Mouse (Mus musculus) intestine, postnatal 0 days (tissue): ENCODE data around the gene Cotl1. TPM values are rescaled to one million over a fixed set of nuclear protein-coding genes. Genes with fewer than 3 reads are reported as not detected.
A peak's percentile ranks its signal among the peaks of the same experiment; 100 is the strongest.

Source experiments
- ATAC-seq: fragments of 200-750 bp; cut with Nextera tagmentation; 2 replicates; pipeline ENCODE4 v1.8.0; 2017; ENCODE audit warnings: mild to moderate bottlenecking, moderate TSS enrichment, moderate library complexity
- H3K27ac ChIP-seq: fragments of 300-500 bp; sonication (generic); 2 replicates; pipeline ENCODE4 v1.5.1; 2014; ENCODE audit warnings: mild to moderate bottlenecking, low read depth, low read length, moderate library complexity
- H3K27me3 ChIP-seq: fragments of 300-500 bp; sonication (generic); replicated peaks from 2 replicates; pipeline ENCODE4 v1.6.1; 2014; ENCODE audit warnings: low read length, mixed read lengths; ENCODE audit not compliant: control insufficient read depth, insufficient read depth
- H3K36me3 ChIP-seq: fragments of 300-500 bp; sonication (generic); 2 replicates; pipeline ENCODE4 v1.6.1; 2014; ENCODE audit warnings: mild to moderate bottlenecking, moderate library complexity; ENCODE audit not compliant: control insufficient read depth, insufficient read depth
- H3K4me1 ChIP-seq: fragments of 300-500 bp; sonication (generic); replicated peaks from 2 replicates; pipeline ENCODE4 v1.6.1; 2014; ENCODE audit warnings: antibody characterized with exemption, low read length, mixed read lengths; ENCODE audit not compliant: control insufficient read depth, insufficient read depth
- H3K4me2 ChIP-seq: fragments of 300-500 bp; sonication (generic); replicated peaks from 2 replicates; pipeline ENCODE4 v1.6.1; 2014; ENCODE audit warnings: low read depth, mild to moderate bottlenecking, moderate library complexity
- H3K4me3 ChIP-seq: fragments of 300-500 bp; sonication (generic); 2 replicates; pipeline ENCODE4 v1.5.1; 2014; ENCODE audit warnings: low read depth, low read length
- H3K9ac ChIP-seq: fragments of 300-500 bp; sonication (generic); 2 replicates; pipeline ENCODE4 v1.6.1; 2014; ENCODE audit warnings: mild to moderate bottlenecking, low read depth, low read length
- H3K9me3 ChIP-seq: fragments of 300-500 bp; sonication (generic); 2 replicates; pipeline ENCODE4 v1.6.1; 2016; ENCODE audit warnings: mixed run types; ENCODE audit not compliant: control insufficient read depth
- CTCF ChIP-seq: sonication (generic); IDR thresholded peaks from 2 replicates; pipeline ENCODE4 v1.5.1; 2016; ENCODE audit warnings: low read depth, mild to moderate bottlenecking, control low read depth, antibody characterized with exemption, moderate library complexity
- WGBS: fragments of 180-500 bp; shearing (Covaris S2); extraction: QIAGEN DNeasy Blood & Tissue Kit; methylation state at CpG from one replicate; pipeline ENCODE4 v1.1.7; 2014; 5-methylcytosine and 5-hydroxymethylcytosine counted together
- polyA plus RNA-seq: library from polyadenylated mRNA; unstranded; fragments of >200 nt; fragmentation: Nextera tagmentation; extraction: Ambion mirVana; gene quantifications from 2 replicates; pipeline ENCODE4 v1.2.1, GENCODE M21; 2015

Gene Cotl1
- polyA plus RNA-seq, 1 experiment from 2014 or later: 169 TPM

DNA sequence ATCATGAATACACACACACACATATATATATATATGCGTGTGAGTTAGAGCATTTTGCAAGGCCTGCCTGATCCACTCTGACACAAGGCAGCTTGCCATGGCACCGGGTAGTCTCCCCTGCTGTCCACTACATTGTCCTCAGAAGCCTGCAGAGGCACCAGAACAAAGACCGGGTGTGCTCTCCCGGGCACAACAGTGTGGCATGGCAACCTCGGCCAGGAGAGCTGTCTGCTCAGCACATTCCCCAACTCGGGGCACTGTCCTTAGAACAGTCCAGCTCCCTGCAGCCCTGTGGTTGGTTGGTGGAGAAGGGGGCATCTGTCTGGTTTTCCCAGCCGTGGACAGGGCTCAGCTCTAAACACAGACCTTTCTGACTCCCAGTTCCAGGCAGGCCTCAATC, 21.0 kb downstream of the Cotl1 start:
- Histone ChIP-seq H3K9ac (no peak overlapping the region), H3K4me3 (no peak overlapping the region), H3K4me2 (no peak overlapping the region), H3K27ac (no peak overlapping the region), H3K9me3 (no peaks in the 10 kb centered on the region), H3K36me3 (peaks cover 47% of the 10 kb centered on the region), H3K4me1 (peaks cover 4% of the 10 kb centered on the region; the same call in 1 of the 2 replicates), H3K27me3 (no peaks in the 10 kb centered on the region)
- no peak for TF ChIP-seq CTCF
- 48% methylated on average over 7 of the region's 7 CpGs for WGBS
- ATAC-seq: no peak

DNA sequence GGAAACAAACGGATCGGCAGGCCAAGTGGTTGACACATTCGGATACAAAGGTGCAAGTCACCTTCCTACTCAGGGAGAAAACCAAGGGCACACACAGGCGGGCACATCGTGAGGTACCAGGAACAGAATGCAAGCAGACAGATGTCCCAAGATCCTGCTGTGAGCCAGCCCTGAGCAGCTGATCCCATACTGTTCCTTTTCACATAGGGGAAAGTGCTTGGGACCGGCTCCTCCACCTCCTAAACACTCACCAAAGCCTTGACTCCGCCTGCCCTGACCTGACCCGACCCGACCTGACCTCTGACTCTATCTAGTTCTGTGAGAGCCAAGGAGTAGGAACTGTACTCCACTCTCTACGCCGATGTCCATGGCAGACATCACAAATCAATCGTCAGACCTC, 22.9 kb downstream of the Cotl1 start:
- Histone ChIP-seq H3K4me3 (no peak overlapping the region), H3K4me2 (no peak overlapping the region), H3K27me3 (no peaks in the 10 kb centered on the region), H3K4me1 (peaks cover 10% of the 10 kb centered on the region; the same call in 1 of the 2 replicates), H3K9me3 (no peaks in the 10 kb centered on the region), H3K36me3 (peaks cover 40% of the 10 kb centered on the region), H3K9ac (0 out of 2 replicates have a peak overlapping the region, but pooled peaks have one; percentile 34), H3K27ac (no peak overlapping the region)
- no peak for TF ChIP-seq CTCF
- 35% methylated on average over 12 of the region's 12 CpGs for WGBS
- ATAC-seq: no peak

DNA sequence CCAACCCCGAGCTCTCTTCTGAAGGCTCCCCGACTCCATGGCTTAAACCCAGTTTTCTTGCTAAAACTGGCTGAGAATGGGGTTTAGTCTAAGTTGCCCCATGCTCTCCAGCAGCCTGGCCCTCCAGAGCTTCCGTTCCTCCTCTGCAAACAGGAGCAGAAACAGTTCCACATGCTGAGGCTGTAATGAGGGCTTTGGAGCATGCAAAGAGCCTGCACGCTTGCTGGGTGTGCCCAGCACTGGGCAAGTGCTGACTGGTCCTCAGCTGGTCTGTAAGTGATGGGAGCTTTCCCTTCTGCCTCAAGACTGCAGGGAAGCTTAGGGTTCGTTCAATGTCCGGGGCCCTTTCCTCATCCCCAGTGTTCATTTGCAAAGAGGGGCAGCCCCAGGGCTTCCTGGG, 24.1 kb downstream of the Cotl1 start:
- Histone ChIP-seq H3K9ac (no peak overlapping the region), H3K27ac (no peak overlapping the region)

GRCm38 (mm10) chr8:119812650-119813431, 27.5 kb downstream of the Cotl1 start:
- WGBS: 23% methylated on average over 12 of the region's 12 CpGs
- ATAC-seq: peak; percentile 76
- Histone ChIP-seq H3K9me3 (no peaks in the 10 kb centered on the region), H3K27me3 (no peaks in the 10 kb centered on the region), H3K27ac (peak overlapping the region; percentile 83), H3K4me1 (peaks cover 22% of the 10 kb centered on the region), H3K36me3 (peaks cover 32% of the 10 kb centered on the region), H3K4me3 (no peak overlapping the region; the same call in 1 of the 2 replicates), H3K4me2 (peak overlapping the region; percentile 42), H3K9ac (no peak overlapping the region)
- TF ChIP-seq CTCF: no peak

More for the DNA sequence above, 24.1 kb downstream of the Cotl1 start:
- Histone ChIP-seq H3K4me2 (no peak overlapping the region), H3K9me3 (no peaks in the 10 kb centered on the region), H3K4me1 (peaks cover 17% of the 10 kb centered on the region; the same call in 1 of the 2 replicates), H3K4me3 (no peak overlapping the region), H3K27me3 (no peaks in the 10 kb centered on the region), H3K36me3 (peaks cover 29% of the 10 kb centered on the region)
- TF ChIP-seq CTCF: no peak
- no peak for ATAC-seq
- 88% methylated on average over 6 of the region's 6 CpGs for WGBS

GRCm38 (mm10) chr8:119811925-119812324, 28.4 kb downstream of the Cotl1 start:
- Histone ChIP-seq H3K9me3 (no peaks in the 10 kb centered on the region), H3K4me1 (peaks cover 20% of the 10 kb centered on the region; the same call in 1 of the 2 replicates), H3K4me2 (no peak overlapping the region), H3K27ac (peak overlapping the region; percentile 83), H3K4me3 (no peak overlapping the region), H3K36me3 (peaks cover 32% of the 10 kb centered on the region), H3K9ac (no peak overlapping the region), H3K27me3 (no peaks in the 10 kb centered on the region)
- no peak for ATAC-seq
- TF ChIP-seq CTCF: peak; percentile 60
- 32% methylated on average over 6 of the region's 6 CpGs for WGBS

DNA sequence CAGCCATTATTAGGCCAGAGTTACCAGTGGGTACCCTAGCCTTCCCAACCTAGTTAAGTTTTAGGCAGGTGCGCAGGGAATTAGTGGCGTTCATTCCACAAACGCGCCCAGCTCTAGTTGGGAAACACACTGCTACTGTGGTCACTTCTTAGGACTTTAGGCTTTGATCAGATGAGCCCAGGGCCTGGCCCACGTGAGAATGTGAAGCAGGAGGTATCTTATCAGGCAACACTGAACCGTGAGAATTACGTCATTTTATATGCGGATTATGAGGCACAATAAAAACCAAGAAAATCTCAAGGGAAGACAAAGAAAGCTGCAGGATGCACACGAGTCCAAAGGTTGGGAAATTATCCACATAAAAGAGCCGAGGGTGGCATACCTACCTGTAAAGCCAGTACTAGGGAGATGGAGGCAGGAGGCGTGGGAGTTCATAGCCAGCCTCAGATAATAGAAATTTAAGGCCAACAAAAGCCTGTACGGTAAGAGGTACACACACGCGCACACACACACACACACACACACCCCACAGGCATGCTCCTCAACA, 29.3 kb downstream of the Cotl1 start:
- no peak overlapping the region for H3K4me2 ChIP-seq
- H3K9ac ChIP-seq: no peak overlapping the region
- peak overlapping the region; percentile 64 for H3K27ac ChIP-seq
- no peak for TF ChIP-seq CTCF
- 35% methylated on average over 14 of the region's 14 CpGs for WGBS
- peak; percentile 72 for ATAC-seq
- no peak overlapping the region for H3K4me3 ChIP-seq
- H3K36me3 ChIP-seq: peaks cover 31% of the 10 kb centered on the region
- H3K9me3 ChIP-seq: no peaks in the 10 kb centered on the region
- H3K4me1 ChIP-seq: peaks cover 20% of the 10 kb centered on the region; the same call in 1 of the 2 replicates
- H3K27me3 ChIP-seq: no peaks in the 10 kb centered on the region
